Mouse (Mus musculus) mesoderm, embryonic 11.5 days (tissue): ENCODE measurements around the gene Lrrtm4.

Experiments used
- DNase-seq: peaks from one replicate; pipeline ENCODE4 v3.0.0-alpha.2; 2012; ENCODE audit warnings: low read depth, low spot score

The Lrrtm4 gene

DNA sequence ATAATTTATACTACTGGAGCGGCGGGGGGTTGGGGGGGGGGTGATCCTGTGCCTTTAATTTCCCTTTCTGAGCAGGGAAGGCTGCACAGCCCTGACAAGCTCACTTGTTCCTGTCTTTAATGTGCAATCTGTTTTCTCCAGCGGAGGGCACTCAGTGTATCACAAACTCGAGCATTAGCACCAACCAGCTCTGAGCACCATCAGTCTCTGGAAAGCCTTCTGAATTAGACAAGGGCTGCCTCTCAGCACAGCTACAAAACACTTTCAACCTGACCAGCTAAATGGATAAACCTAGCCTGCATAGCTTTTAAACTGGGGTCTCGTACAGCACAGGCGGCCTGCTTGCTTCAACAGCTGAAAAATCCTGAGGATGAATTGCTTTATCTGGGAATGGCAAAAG lies at the start of gene Lrrtm4:
Lrrtm4 (plus strand) TSS at position 113 of the 400 bp plus-strand sequence.
- DNase-seq: peak; percentile 40

GRCm38 (mm10) chr6:80019189-80019860 lies 648 bp downstream of the Lrrtm4 start:
- no peak for DNase-seq

- no peak for DNase-seq
These were observed 1.2 kb downstream of the Lrrtm4 start for GRCm38 (mm10) chr6:80019861-80020230.

DNA sequence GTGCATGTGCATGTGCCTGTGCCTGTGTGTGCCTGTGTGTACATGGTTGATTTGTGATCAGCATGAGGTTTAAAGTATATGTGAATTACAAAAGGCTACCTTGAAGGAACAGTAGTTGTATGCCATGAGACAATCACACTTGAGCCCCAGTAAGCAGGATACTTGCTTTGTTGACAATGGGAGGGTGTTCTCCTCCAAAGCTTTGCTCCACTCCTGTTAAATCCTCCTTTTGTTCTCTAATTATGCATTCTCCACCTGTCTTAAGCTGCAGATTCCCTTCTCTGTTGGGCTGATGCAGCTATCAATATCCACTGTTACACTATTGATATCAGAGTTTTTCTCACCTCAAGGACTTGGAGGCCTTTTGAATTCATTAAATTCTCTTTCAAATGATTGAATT lies 38.2 kb downstream of the Lrrtm4 start:
- no peak for DNase-seq

- DNase-seq: no peak
These were observed 59.3 kb downstream of the Lrrtm4 start for GRCm38 (mm10) chr6:80078001-80078400.

GRCm38 (mm10) chr6:80079290-80079689 lies 60.6 kb downstream of the Lrrtm4 start:
- no peak for DNase-seq

DNA sequence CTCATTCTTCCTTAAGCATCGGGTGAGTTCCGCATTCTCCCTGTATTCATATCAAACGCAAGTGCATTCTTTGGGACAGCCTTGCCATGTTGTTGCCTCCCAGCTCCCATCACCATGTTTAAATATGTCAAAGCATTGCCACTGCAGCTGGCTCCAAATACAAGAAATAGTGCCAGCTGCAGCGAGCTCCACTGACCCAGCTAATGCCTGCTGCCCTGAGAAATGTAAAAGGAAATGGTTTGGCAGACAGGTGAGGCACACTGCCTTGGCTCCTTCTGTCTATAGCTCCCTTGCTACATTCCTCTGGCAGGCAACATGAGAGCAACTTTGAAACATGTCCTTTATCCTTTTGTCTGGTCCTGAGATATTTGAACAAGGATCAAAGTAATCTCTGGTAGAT lies 76.2 kb downstream of the Lrrtm4 start:
- DNase-seq: no peak

DNA sequence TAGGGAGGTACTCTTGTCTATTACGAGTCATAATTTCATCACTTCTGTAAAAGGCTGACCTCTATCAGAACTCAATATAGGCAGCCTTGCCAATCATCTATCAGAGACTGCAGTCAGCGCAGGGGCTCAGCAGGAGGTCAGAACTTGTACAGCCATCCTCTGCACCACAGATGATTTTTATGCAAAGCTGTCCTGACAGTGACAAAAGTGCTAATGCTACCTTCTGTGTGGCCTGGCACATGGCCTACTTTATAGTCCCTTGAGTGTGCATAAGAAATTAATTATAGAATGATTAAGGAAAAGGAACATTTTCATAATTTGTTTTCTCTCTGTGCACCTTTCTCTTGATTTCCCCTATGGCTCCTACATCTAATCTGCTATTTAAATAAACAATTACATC lies 86.7 kb downstream of the Lrrtm4 start:
- no peak for DNase-seq

DNA sequence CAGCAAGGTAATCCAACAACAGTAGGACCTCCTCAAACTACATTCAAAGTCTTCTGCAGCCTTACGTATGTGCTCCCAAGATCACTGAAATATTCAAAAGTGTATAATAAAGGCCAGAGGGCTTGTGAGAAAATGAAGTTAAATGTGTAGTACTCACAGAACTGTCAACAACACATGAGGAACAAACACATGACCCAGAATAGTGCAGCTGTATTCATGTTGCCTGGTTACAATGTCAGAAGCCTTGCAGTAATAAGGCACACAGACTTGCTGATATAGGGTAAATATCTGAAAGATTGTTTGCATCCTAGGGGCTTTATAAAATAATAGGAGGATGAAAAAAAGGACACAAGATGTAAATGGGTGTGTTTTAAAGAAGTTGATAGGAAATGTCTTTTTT lies 87.2 kb downstream of the Lrrtm4 start:
- DNase-seq: no peak

- DNase-seq: no peak
These were observed 107.7 kb downstream of the Lrrtm4 start for GRCm38 (mm10) chr6:80126419-80126818.

GRCm38 (mm10) chr6:80162585-80162984 lies 143.9 kb downstream of the Lrrtm4 start:
- DNase-seq: no peak

DNA sequence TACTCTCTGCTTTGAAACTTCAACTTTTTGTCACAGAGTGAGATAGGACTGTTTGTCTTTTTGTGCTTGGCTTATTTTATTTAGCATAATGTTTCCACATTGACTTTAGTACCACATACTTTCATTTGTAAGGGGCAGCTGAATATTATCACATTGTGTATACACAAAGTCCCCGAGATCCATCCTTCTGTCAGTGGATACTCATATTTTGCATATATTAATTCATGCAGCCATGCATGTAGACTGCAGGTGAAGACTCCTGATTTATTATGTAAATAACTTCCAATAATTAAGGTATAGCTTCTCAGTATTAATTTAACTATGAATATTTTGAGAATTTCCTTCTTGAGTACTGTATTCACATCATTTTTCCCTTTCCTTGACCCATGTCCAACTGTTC lies 163.2 kb downstream of the Lrrtm4 start:
- no peak for DNase-seq

DNA sequence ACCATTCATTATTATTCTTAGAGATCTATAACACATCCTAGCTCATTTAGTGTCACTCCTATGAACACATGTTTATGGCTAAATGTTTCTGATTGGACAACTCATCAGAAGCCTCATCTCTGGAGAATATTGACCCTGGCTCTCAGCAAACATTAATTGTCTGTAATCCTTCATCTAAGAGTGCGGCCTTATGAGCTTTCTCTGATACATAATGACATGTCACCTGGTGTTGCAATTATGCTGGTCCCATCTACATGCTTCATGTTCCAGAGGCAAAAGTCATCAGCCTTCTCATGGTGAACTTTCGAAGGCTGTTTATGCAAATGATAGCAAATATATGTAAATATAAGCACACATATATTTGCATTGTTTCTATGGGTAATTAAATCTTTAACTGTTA lies 163.7 kb downstream of the Lrrtm4 start:
- DNase-seq: no peak

- DNase-seq: no peak
These were observed 166.9 kb downstream of the Lrrtm4 start for GRCm38 (mm10) chr6:80185489-80186113.

DNA sequence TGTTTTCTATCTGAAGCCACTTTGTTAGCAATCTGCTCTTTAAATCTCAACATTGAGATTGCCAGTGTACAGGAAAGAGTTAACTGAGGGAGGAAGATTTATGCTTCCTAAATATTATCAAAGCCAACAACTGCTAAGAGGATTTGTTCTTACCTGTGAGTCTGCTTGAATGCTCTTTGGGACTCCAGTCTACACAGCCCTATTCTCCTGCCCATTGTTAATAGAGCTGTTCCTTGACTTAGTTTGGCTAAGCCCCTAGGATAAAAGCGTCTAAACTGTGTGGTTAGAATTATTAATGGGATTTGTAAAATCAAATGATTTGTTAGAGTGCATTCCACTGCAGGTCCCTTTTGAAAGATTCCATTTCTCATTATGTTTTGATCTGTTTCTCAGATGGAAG lies 168.1 kb downstream of the Lrrtm4 start:
- DNase-seq: no peak

DNA sequence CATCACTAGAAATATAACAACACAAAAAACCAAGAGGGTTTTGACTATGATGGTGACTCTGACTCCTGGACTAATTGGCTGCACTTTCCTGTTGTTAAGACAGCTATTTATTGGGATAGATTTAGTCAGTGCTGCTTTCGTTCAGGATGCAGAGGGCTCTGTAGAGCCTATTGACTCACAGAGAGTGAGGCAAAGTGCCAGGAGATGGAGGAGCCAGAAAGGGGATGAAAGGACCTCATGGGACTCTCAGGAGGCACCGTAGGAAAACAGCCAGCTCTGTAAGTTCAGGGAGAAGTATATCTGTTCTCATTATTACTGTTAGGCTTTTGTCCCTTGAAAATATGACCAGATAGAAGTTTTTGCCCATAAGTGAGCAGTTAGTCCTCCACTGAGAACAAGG lies 190.8 kb downstream of the Lrrtm4 start:
- no peak for DNase-seq

- no peak for DNase-seq
These were observed 191.6 kb downstream of the Lrrtm4 start for GRCm38 (mm10) chr6:80210281-80210680.

- no peak for DNase-seq
These were observed 242.9 kb downstream of the Lrrtm4 start for GRCm38 (mm10) chr6:80261595-80261994.

- no peak for DNase-seq
These were observed 245.3 kb downstream of the Lrrtm4 start for GRCm38 (mm10) chr6:80263972-80264371.

- DNase-seq: no peak
These were observed 245.9 kb downstream of the Lrrtm4 start for GRCm38 (mm10) chr6:80264584-80264983.

DNA sequence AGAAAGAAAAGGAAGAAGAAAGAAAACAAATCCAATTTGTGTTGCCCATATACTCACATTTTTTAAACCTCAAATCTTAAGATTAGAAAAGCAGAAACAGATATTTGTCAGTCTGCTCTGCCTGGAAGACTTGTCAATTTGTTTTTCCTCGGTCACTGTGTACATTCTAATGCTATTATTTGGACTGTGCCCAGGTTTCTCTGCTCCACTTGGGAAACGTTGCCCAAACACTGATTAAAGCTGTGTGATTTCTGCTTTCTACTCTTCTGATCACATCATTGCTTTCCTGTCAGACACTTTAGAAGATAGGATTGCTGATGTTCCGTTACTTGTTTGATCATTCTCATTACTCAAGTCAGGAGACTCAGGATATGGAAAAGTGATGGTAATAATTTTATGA lies 247.1 kb downstream of the Lrrtm4 start:
- no peak for DNase-seq

DNA sequence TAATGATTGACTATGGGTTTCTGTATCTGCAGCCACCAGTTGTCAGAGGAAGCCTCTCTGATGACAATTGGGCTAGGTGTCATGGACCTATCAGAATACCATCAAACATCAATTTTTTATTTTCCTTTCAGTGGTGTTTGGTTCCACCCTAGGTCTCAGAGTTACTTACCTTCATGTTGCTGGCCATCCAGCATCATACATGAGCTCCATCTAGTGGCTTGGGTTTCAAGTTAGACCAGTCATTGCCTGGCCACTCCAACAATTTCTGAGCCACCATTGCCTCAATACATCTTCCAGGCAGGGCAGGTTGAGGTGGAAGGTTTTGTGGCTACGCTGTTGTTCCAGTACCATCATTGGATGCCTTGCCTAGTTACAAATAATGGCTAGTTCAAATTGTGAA lies 268.3 kb downstream of the Lrrtm4 start:
- DNase-seq: no peak

DNA sequence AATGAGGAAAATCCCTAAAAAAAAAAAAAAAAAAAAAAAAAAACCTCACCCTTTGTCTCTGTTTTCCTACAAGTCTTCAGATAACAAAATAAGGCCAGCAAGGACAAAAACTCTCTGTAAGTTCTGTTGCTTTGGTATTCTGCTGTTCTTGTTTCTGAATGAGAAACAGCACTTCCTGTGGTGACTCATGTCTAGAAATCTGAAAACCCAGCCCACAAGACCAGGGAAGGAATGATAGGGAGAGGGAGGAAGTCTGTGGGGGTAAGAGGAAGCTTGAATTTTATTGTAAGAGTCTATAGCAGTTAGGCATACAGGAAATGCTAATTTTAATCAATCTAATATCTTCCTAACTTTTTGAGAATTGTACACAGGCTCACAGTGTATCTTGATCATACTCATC lies 283.2 kb downstream of the Lrrtm4 start:
- no peak for DNase-seq

DNA sequence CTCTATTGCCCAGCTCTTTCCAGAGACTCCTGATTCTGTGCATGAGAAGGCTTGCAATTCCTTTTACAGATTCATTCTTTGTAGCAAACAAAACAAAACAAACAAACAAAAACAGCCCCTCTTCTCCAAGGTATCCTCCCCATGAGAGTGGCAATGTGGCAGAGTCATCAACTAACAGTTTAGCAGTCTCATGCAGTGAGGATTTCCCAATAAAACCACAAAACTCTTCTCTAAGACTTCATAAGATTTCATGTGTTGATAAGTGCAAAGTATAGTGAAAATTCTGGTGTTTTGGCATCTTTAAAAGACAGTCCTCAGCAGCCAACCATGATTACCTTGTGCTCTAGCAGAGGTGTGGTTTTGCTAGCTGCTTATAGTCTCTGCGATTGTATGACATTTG lies 284.9 kb downstream of the Lrrtm4 start:
- DNase-seq: no peak
